Mouse (Mus musculus) ES-Bruce4 (cell line): ENCODE measurements around the gene Tcf7l2. TPM values are rescaled to one million over a fixed set of nuclear protein-coding genes. Genes with fewer than 3 reads are reported as not detected.

Source experiments
- H3K27ac ChIP-seq: 2 replicates; pipeline ENCODE4 v1.5.1; 2012; ENCODE audit warnings: low read length, inconsistent platforms; ENCODE audit not compliant: insufficient read depth
- H3K27me3 ChIP-seq: 2 replicates; pipeline ENCODE4 v1.6.1; 2012; ENCODE audit warnings: mild to moderate bottlenecking, low read length, inconsistent platforms; ENCODE audit not compliant: control insufficient read depth, poor library complexity, insufficient read depth, severe bottlenecking
- H3K36me3 ChIP-seq: 2 replicates; pipeline ENCODE4 v1.6.1; 2012; ENCODE audit warnings: inconsistent platforms, mild to moderate bottlenecking, low read length, moderate library complexity; ENCODE audit not compliant: control insufficient read depth, poor library complexity, insufficient read depth, severe bottlenecking
- H3K4me1 ChIP-seq: one replicate; pipeline ENCODE4 v1.8.1; 2011; ENCODE audit warnings: low read length; ENCODE audit not compliant: control insufficient read depth, insufficient read depth
- H3K4me3 ChIP-seq: 2 replicates; pipeline ENCODE4 v1.5.1; 2011; ENCODE audit warnings: low read depth, mild to moderate bottlenecking, low read length
- H3K9ac ChIP-seq: 2 replicates; pipeline ENCODE4 v1.6.1; 2012; ENCODE audit warnings: low read depth, mild to moderate bottlenecking, inconsistent platforms; ENCODE audit not compliant: poor library complexity, severe bottlenecking
- H3K9me3 ChIP-seq: replicated peaks from 2 replicates; pipeline ENCODE4 v1.6.1; 2012; ENCODE audit warnings: mild to moderate bottlenecking, low read length, inconsistent platforms; ENCODE audit not compliant: control insufficient read depth, poor library complexity, insufficient read depth, severe bottlenecking
- CTCF ChIP-seq: IDR thresholded peaks from one replicate; pipeline ENCODE4 v1.8.1; 2011; ENCODE audit warnings: low read depth, low read length
- EP300 ChIP-seq: IDR thresholded peaks from 2 replicates; pipeline ENCODE4 v1.6.1; 2011; ENCODE audit warnings: low read depth, low read length; ENCODE audit not compliant: insufficient read depth
- POLR2A ChIP-seq: IDR thresholded peaks from one replicate; pipeline ENCODE4 v1.8.1; 2011; ENCODE audit warnings: low read length; ENCODE audit not compliant: insufficient read depth
- polyA plus RNA-seq: library from polyadenylated mRNA; stranded (reverse); fragments of >200 nt; gene quantifications from 2 replicates; pipeline ENCODE4 v1.2.4, GENCODE M21; 2011; ENCODE audit warnings: low read depth; ENCODE audit not compliant: missing spikeins, insufficient read depth, insufficient read length

Tcf7l2 gene
- polyA plus RNA-seq, 1 experiment = 23.8 TPM

DNA sequence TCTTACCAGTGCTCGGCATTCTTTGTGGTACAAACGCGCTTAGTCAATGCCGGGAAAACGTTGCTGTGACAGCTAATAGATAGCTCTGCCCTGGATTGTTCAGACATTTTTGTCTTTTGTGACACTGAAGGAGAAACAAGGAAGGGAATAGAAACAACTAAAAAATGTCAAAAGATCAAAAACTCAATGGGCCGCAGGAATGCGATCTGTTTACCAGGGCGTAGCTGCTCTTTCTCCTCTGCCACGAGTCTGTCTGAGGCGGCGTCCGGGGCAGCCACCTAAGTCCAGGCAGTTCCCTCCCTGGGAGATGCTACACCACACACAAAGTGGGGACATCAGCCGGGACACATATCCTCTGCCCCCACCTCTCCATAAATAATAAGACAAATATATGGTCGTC is 144.9 kb downstream of the Tcf7l2 start:
- TF ChIP-seq CTCF (no peak), EP300 (no peak), POLR2A (no peak)
- no peaks in the 10 kb centered on the region for H3K36me3 ChIP-seq
- no peak overlapping the region for H3K9ac ChIP-seq
- no peak overlapping the region for H3K4me3 ChIP-seq
- no peak overlapping the region for H3K27ac ChIP-seq
- H3K4me1 ChIP-seq = no peaks in the 10 kb centered on the region
- no peaks in the 10 kb centered on the region for H3K27me3 ChIP-seq
- H3K9me3 ChIP-seq = no peaks in the 10 kb centered on the region

DNA sequence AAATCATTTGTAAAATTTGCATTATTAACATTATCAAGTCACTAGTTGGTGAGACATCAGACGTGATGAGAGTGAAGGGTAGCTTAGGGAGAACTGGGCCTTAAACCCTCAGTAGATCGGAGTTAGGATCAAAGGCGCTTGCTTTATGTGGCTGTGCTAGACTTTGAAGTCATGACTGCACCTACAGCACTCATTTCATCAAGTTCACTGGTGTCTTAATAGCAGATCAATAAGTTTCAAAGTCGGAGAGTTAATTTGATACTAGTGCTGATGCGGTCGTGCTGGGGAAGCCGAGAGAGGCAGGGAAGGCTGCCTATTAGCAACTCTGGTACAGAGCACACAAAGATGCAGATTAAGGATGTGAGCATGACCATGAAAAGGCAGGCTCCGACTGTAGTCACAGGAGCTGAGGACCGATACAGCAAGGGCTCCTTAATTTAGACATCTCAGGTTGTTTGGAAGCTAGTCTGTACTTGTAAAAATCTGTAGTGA is 150.1 kb downstream of the Tcf7l2 start:
- Histone ChIP-seq H3K4me3 (no peak overlapping the region), H3K27me3 (no peaks in the 10 kb centered on the region), H3K9me3 (no peaks in the 10 kb centered on the region), H3K36me3 (no peaks in the 10 kb centered on the region), H3K27ac (no peak overlapping the region), H3K9ac (no peak overlapping the region), H3K4me1 (peaks cover 4% of the 10 kb centered on the region)
- TF ChIP-seq CTCF (no peak), POLR2A (no peak), EP300 (no peak)

DNA sequence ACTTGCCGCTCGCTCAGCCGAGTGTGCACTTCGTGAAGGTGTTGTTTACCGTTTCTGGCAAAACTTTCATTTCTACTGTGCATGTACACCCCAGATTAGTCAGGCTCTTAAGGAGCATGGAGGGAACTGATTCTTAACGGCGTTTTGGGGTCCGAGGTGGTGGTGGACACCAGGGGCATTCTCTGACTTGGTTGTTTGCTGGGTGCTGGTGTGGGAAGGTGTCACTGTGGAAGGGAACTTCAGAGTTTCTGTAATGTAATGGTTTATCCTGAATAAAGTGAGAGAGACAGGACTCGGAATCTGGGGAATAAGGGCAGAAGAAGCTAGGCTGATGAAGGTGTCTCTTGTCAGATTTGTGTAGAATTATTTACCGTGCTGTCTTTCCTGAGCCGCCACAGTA is 151.9 kb downstream of the Tcf7l2 start:
- Histone ChIP-seq H3K27ac (no peak overlapping the region), H3K27me3 (no peaks in the 10 kb centered on the region), H3K9ac (no peak overlapping the region), H3K4me1 (peaks cover 5% of the 10 kb centered on the region), H3K36me3 (no peaks in the 10 kb centered on the region), H3K4me3 (no peak overlapping the region), H3K9me3 (no peaks in the 10 kb centered on the region)
- TF ChIP-seq CTCF (no peak), EP300 (no peak), POLR2A (no peak)

DNA sequence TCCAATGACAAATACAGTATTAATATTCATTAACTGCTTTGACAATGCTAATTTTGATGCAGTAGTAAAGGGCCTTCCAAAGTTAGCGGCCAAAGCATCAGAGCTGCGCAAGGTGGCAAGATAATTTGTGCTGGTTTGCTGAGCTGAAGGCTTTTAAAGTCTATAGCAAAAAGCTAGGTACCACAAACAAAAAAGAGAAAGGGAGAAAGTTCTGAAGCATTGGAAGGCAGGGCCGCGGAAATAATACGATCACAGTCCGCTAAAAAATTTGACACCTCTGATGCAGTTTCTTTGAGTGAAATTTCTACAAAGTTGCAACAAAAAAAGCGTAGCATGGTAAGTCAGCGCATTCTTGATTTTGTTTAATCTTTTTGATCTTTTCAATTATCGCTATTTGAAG is 152.8 kb downstream of the Tcf7l2 start:
- Histone ChIP-seq H3K4me1 (peaks cover 5% of the 10 kb centered on the region), H3K9ac (no peak overlapping the region), H3K9me3 (no peaks in the 10 kb centered on the region), H3K27me3 (no peaks in the 10 kb centered on the region), H3K36me3 (no peaks in the 10 kb centered on the region), H3K4me3 (no peak overlapping the region), H3K27ac (no peak overlapping the region)
- TF ChIP-seq POLR2A (no peak), EP300 (no peak), CTCF (no peak)

DNA sequence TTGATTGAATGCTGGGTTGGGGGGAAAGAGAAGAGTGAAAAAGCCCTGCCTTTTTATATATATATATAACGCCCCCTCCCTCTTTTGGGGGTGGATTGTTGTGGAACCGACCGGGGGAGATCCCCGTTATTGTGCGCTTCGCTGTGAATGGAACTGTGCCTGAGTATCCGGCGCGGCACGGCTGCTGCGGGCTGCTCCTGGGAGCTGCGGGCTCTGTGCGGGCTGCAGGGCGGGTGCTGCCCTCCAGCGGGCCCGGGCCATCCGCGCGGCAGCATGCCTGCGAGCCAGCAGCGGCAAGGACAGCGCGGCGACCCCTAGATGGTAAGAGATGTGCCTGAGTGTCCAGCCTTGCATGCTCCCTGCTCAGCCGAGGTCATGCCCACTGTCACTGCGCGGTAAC is 153.7 kb downstream of the Tcf7l2 start:
- Histone ChIP-seq H3K4me3 (peak overlapping the region; percentile 28), H3K36me3 (no peaks in the 10 kb centered on the region), H3K27me3 (no peaks in the 10 kb centered on the region), H3K9ac (0 out of 2 replicates have a peak overlapping the region, but pooled peaks have one; percentile 8), H3K9me3 (no peaks in the 10 kb centered on the region), H3K4me1 (peaks cover 5% of the 10 kb centered on the region), H3K27ac (no peak overlapping the region)
- TF ChIP-seq POLR2A = no peak
- TF ChIP-seq CTCF = peak; percentile 49
- no peak for TF ChIP-seq EP300

DNA sequence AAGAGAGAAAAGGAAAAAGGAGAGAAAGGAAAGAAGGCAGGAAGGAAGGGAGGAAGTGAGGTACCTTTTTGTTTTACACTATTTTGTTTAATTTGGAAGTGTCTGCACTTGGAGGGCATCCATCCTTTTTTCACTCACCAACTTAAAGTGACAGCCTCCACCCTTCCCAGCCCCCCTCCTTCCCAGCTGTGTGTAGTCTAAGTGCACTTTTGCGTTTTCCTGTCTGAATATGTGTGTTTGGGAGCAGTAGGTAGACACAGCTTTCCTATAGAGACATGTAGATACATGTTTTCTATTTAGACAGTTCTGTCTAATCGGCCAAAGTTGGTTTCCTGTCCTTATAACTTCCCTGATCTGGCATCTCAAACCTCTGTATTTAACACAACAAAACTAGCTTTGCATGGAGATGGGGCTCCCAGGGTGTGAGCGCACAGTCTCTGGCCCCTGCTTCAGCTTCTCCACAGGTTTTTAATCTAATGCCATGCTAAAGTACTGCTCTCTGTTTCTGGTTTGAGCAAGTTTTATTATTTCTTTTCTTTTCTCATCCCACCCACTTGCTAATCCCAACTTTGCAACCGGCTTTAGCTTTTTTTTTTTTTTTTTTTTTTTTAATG is 154.3 kb downstream of the Tcf7l2 start:
- H3K9ac ChIP-seq = 0 out of 2 replicates have a peak overlapping the region, but pooled peaks have one; percentile 54
- no peak overlapping the region for H3K27ac ChIP-seq

More for the DNA sequence above, 154.3 kb downstream of the Tcf7l2 start:
- no peaks in the 10 kb centered on the region for H3K27me3 ChIP-seq
- no peaks in the 10 kb centered on the region for H3K9me3 ChIP-seq
- TF ChIP-seq POLR2A (no peak), CTCF (no peak), EP300 (no peak)
- H3K36me3 ChIP-seq = no peaks in the 10 kb centered on the region
- H3K4me3 ChIP-seq = no peak overlapping the region
- H3K4me1 ChIP-seq = peaks cover 5% of the 10 kb centered on the region
